Mouse (Mus musculus): Measurements from ENCODE around the gene Rps11.

DNA sequence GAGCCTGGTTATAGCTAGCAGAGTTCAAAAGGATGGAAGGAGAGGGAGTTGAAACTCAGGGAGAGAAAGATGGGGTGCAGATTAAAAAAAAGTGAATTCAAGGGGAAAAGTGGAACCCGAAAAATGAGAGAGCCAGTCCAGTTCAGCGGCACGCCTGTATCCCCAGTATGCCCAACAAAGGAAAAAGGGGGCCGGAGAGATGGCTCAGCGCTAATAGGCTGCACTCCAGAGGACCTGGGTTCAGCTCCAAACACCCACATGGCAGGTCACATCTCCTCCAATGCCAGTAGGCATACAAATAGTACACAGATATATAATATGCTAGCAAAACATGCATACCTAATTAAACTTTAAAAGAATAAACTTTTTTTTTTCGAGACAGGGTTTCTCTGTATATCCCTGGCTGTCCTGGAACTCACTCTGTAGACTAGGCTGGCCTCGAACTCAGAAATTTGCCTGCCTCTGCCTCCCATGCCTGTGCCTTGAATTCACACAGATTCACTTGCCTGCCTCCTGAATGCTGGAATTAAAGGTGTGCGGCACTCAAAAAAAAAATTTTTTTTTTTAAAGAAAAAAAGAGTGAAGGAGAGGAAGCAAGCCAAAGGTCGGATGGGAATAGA lies 38.9 kb upstream of the Rps11 start:
- TF ChIP-seq POLR2A (IDR thresholded peaks at IDR 0.05; ENCODE audit: insufficient read length, low read depth) (no peak), MAX (IDR thresholded peaks at IDR 0.05; ENCODE audit: low read depth) (no peak), E2F4 (IDR thresholded peaks at IDR 0.05; ENCODE audit: insufficient read depth) (no peak), CEBPB (IDR thresholded peaks at IDR 0.05; ENCODE audit: insufficient read depth, poor library complexity, severe bottlenecking) (no peak), REST (IDR thresholded peaks at IDR 0.05; ENCODE audit: insufficient read depth, insufficient read length) (no peak), MYOG (IDR thresholded peaks at IDR 0.05; ENCODE audit: control insufficient read depth in 1 of 3, insufficient read depth in 1 of 3, insufficient read length in 2 of 3, low read depth in 2 of 3) (no peak), TCF12 (IDR thresholded peaks at IDR 0.05; ENCODE audit: insufficient read depth, poor library complexity, severe bottlenecking) (no peak), MYOD1 (IDR thresholded peaks at IDR 0.05; ENCODE audit: control insufficient read depth in 1 of 3, insufficient read length in 2 of 3, low read depth in 2 of 3) (no peak), USF1 (IDR thresholded peaks at IDR 0.05; ENCODE audit: low read depth) (no peak), POLR2AphosphoS2 (IDR thresholded peaks at IDR 0.05; ENCODE audit: insufficient read length, low read depth) (no peak)

Data from myocyte (in vitro differentiated cells).